Mouse (Mus musculus) gastrocnemius, adult 18-20 months (tissue): ENCODE data around the gene Sumf2. TPM values are rescaled to one million over a fixed set of nuclear protein-coding genes. Genes with fewer than 3 reads are reported as not detected.
"Not testable (repeated sequence)": the region's sequence is repeated elsewhere in the genome, so short reads cannot be mapped to it uniquely, and the experiment has no call there.

Experiments
- DNase-seq: peaks from one replicate; pipeline ENCODE4 v3.0.0; 2021; ENCODE audit warnings: low spot score
- long read RNA-seq, 2 experiments: library from polyadenylated mRNA; stranded (forward); transcript quantifications; one replicate each; pipeline ENCODE4 v2.0.0; 2021
- total RNA-seq, 2 experiments: library from RNA; stranded (reverse); gene quantifications; 2 replicates each; pipeline ENCODE4 v1.2.3; 2021

The Sumf2 gene
- 10 to 100 TPM in 1 of 2 experiments, 1 to 10 TPM in 1; 5.8 to 10.1 TPM for total RNA-seq
- long read RNA-seq, experiment 1, transcript Sumf2-204 (9 exons, 2,264 nt) = major isoform, 9 of 12 reads
- long read RNA-seq, experiment 1, partial matches to known transcripts = 1 of 12 reads
- long read RNA-seq, experiment 1, other reads (novel, unspliced or antisense) = 2 of 12 reads
- long read RNA-seq, experiment 2, transcript Sumf2-204 (9 exons, 2,264 nt) = major isoform, 5 of 7 reads
- long read RNA-seq, experiment 2, partial matches to known transcripts = 0 of 7 reads
- long read RNA-seq, experiment 2, other reads (novel, unspliced or antisense) = 2 of 7 reads

GRCm38 (mm10) chr5:129846752-129847557 lies at the start of gene Sumf2:
Gene Sumf2, plus strand, starts transcription at chr5:129846986.
- peak; percentile 96 for DNase-seq

- DNase-seq = no peak
Measured at GRCm38 (mm10) chr5:129844848-129845247, 1.9 kb upstream of the Sumf2 start.

GRCm38 (mm10) chr5:129847558-129847820 lies 703 bp downstream of the Sumf2 start:
- DNase-seq = no peak

- DNase-seq = no peak
Measured at GRCm38 (mm10) chr5:129855163-129855562, 8.4 kb downstream of the Sumf2 start.

GRCm38 (mm10) chr5:129856414-129856813 lies 9.6 kb downstream of the Sumf2 start:
- DNase-seq = no peak

- no peak for DNase-seq
Measured at GRCm38 (mm10) chr5:129862325-129862724, 15.5 kb downstream of the Sumf2 start.

GRCm38 (mm10) chr5:129864467-129864866 lies 17.7 kb downstream of the Sumf2 start:
- peak; percentile 55 for DNase-seq

GRCm38 (mm10) chr5:129865841-129866240 lies 19.1 kb downstream of the Sumf2 start:
- DNase-seq = peak; percentile 31

GRCm38 (mm10) chr5:129869238-129869995 lies 22.6 kb downstream of the Sumf2 start:
- DNase-seq = no peak

- DNase-seq = peak; percentile 55
Measured at GRCm38 (mm10) chr5:129871238-129871637, 24.5 kb downstream of the Sumf2 start.

- no peak for DNase-seq
Measured at GRCm38 (mm10) chr5:129873942-129874341, 27.2 kb downstream of the Sumf2 start.

GRCm38 (mm10) chr5:129875098-129875497 lies 28.3 kb downstream of the Sumf2 start:
- DNase-seq = no peak

- DNase-seq = peak; percentile 83
Measured at GRCm38 (mm10) chr5:129877731-129878455, 31.1 kb downstream of the Sumf2 start.

- peak; percentile 90 for DNase-seq
Measured at GRCm38 (mm10) chr5:129878946-129879345, 32.2 kb downstream of the Sumf2 start.

GRCm38 (mm10) chr5:129879888-129880287 lies 33.1 kb downstream of the Sumf2 start:
- DNase-seq = no peak

GRCm38 (mm10) chr5:129886271-129886670 lies 39.5 kb downstream of the Sumf2 start:
- DNase-seq = no peak

GRCm38 (mm10) chr5:129886911-129887636 lies 40.3 kb downstream of the Sumf2 start, which contains the start of gene Chchd2:
Gene Chchd2, minus strand, starts transcription at chr5:129887470.
- peak; percentile 97 for DNase-seq

GRCm38 (mm10) chr5:129890390-129890789 lies 43.6 kb downstream of the Sumf2 start:
- DNase-seq = not testable (repeated sequence)

GRCm38 (mm10) chr5:129895198-129896088 lies 48.7 kb downstream of the Sumf2 start, which contains the start of gene Zbed5:
Gene Zbed5, plus strand, starts transcription at chr5:129895723.
- peak; percentile 92 for DNase-seq

GRCm38 (mm10) chr5:129898449-129898848 lies 51.7 kb downstream of the Sumf2 start, which contains the start of gene Phkg1:
Gene Phkg1, minus strand, starts transcription at chr5:129898549.
- no peak for DNase-seq
